24 mouse cellular contexts compared by ENCODE assay signal in genomic region chr2:89081487-89081886, GRCm38 (mm10). TPM values are rescaled to one million over a fixed set of nuclear protein-coding genes. Genes with fewer than 3 reads are reported as not detected.
A peak's percentile ranks its signal among the peaks of the same experiment; 100 is the strongest.
DNase-seq lines count a peak whose midpoint lies in the region; TF ChIP-seq lines count a peak whose summit lies in the region.
"Had no signal": no experiment of that assay in that cellular context is flagged by ENCODE, and none has a peak within 500 bp of the region (broad histone marks: within the 10 kb centered on the region; RNA-seq: fewer than 3 reads in every experiment).

No protein-coding gene starts in this region.

- no peak for TF ChIP-seq POLR2A in MEL (IDR thresholded peaks at IDR 0.05; ENCODE audit: control insufficient read depth in 1 of 2, insufficient read depth in 1 of 2, low read depth in 1 of 2, low read length in 2 of 2, poor library complexity in 1 of 2)

- no peak overlapping the region for H3K27ac ChIP-seq in MEL (ENCODE audit: control insufficient read depth, low read depth, low read length)

- H3K9ac ChIP-seq in MEL (ENCODE audit: control insufficient read depth, low read depth, low read length, poor library complexity, severe bottlenecking), result no peak overlapping the region

- TF ChIP-seq RAD21 in MEL (IDR thresholded peaks at IDR 0.05; ENCODE audit: low read depth, low read length), result no peak

- H3K9me3 ChIP-seq in MEL (replicated peaks; ENCODE audit: insufficient read depth, low read length), result no peaks in the 10 kb centered on the region
- H3K9me3 ChIP-seq: G1E had no signal

- no peaks in the 10 kb centered on the region; a peak in 1 of 4 replicates for H3K36me3 ChIP-seq in MEL (ENCODE audit: control insufficient read depth in 1 of 2, insufficient read depth in 2 of 2, low read length in 2 of 2)
- H3K36me3 ChIP-seq: G1E had no signal

- no peak for TF ChIP-seq CTCF in MEL (IDR thresholded peaks at IDR 0.05 in 2 of 3, conservative IDR thresholded peaks at IDR 0.05 in 1 of 3; ENCODE audit: control insufficient read depth in 1 of 3, insufficient read depth in 1 of 3, low read depth in 2 of 3, low read length in 3 of 3, poor library complexity in 1 of 3, severe bottlenecking in 1 of 3)

- no peak overlapping the region for H3K4me3 ChIP-seq in MEL (ENCODE audit: control insufficient read depth in 1 of 2, insufficient read depth in 1 of 2, low read depth in 2 of 2, low read length in 2 of 2)

- no peaks in the 10 kb centered on the region for H3K79me2 ChIP-seq in MEL (ENCODE audit: control insufficient read depth, insufficient read depth, low read length, poor library complexity)

- TF ChIP-seq EP300 in MEL (IDR thresholded peaks at IDR 0.05; ENCODE audit: low read depth in 1 of 2, low read length in 2 of 2), result peak; percentile 54 to 73; a peak in 2 of 4 replicates

- DNase-seq in MEL (ENCODE audit: low read depth, low spot score), result no peak
- DNase-seq in cerebellum, postnatal 14 days, result no peak
- DNase-seq: adrenal gland, adult 2 months; adrenal gland, adult 8-10 months; adrenal gland, postnatal 10 days; adrenal gland, postnatal 14 days; adrenal gland, postnatal 25 days; adrenal gland, postnatal 36 days; B cell, adult 2 months; cerebellum, adult 11 months; cerebellum, adult 11-12 months; cerebellum, adult 18-20 months; cerebellum, adult 2 months; cerebellum, adult 8-10 months had no signal

- no peaks in the 10 kb centered on the region; a peak in 1 of 4 replicates for H3K4me1 ChIP-seq in MEL (ENCODE audit: control insufficient read depth in 1 of 2, insufficient read depth in 2 of 2, low read length in 2 of 2)

- no peaks in the 10 kb centered on the region for H3K27me3 ChIP-seq in MEL (ENCODE audit: control insufficient read depth in 1 of 2, insufficient read depth in 2 of 2, low read length in 2 of 2)
- H3K27me3 ChIP-seq: CH12.LX, Patski had no signal

TF ChIP-seq in MEL, 35 proteins besides CTCF, POLR2A, EP300 and RAD21:
- TF ChIP-seq MEF2A (IDR thresholded peaks at IDR 0.05; ENCODE audit: extremely low read depth, insufficient replicate concordance, low read depth, low read length, poor library complexity, severe bottlenecking) (no peak), NRF1 (IDR thresholded peaks at IDR 0.05; ENCODE audit: insufficient read depth, low read depth, low read length, poor library complexity, severe bottlenecking) (no peak), CHD1 (IDR thresholded peaks at IDR 0.05; ENCODE audit: low read depth, low read length) (no peak), BHLHE40 (IDR thresholded peaks at IDR 0.05; ENCODE audit: borderline replicate concordance, low read depth, low read length) (no peak), TCF12 (IDR thresholded peaks at IDR 0.05; ENCODE audit: low read depth, low read length) (peak; percentile 73; the same call in 1 of the 2 replicates), CHD2 (IDR thresholded peaks at IDR 0.05; ENCODE audit: low read length) (no peak), KAT2A (conservative IDR thresholded peaks at IDR 0.05; ENCODE audit: low read depth, low read length) (no peak), MAFK (IDR thresholded peaks at IDR 0.05; ENCODE audit: borderline replicate concordance, low read depth, low read length) (no peak), E2F4 (IDR thresholded peaks at IDR 0.05; ENCODE audit: borderline replicate concordance, low read depth, low read length) (no peak), GABPA (IDR thresholded peaks at IDR 0.05; ENCODE audit: low read depth, low read length) (no peak), MYC (IDR thresholded peaks at IDR 0.05; ENCODE audit: low read depth, low read length) (no peak), MAZ (IDR thresholded peaks at IDR 0.05; ENCODE audit: low read depth, low read length) (no peak), MXI1 (IDR thresholded peaks at IDR 0.05; ENCODE audit: low read depth, low read length) (no peak), GATA1 (IDR thresholded peaks at IDR 0.05; ENCODE audit: low read depth, low read length) (peak; percentile 20; the same call in 1 of the 2 replicates), TAL1 (IDR thresholded peaks at IDR 0.05; ENCODE audit: low read length) (no peak), MYB (IDR thresholded peaks at IDR 0.05; ENCODE audit: low read depth, low read length) (no peak)

RNA-seq across cellular contexts. Expression of gene Olfr1219, which starts 1.8 kb away (rescaled TPM):
- not detected in 2 replicates for total RNA-seq in MEL (2012; rRNA removed)
- not detected for polyA plus RNA-seq in MEL (2012; ENCODE audit: insufficient read depth in 1 of 2, insufficient read length in 2 of 2, low read depth in 1 of 2, low replicate concordance in 2 of 2, missing spikeins in 1 of 2)
- total RNA-seq: adrenal gland, adult 18-20 months; adrenal gland, adult 2 months; adrenal gland, adult 8-10 months; adrenal gland, postnatal 10 days; adrenal gland, postnatal 14 days; adrenal gland, postnatal 25 days; adrenal gland, postnatal 36 days; adrenal gland, postnatal 4 days; CH12.LX; ES-E14 had no signal
- polyA plus RNA-seq: activated CD4-positive, CD25-positive, alpha-beta regulatory T cell, adult 4 months; adrenal gland, adult 2 months; brain, embryonic 14.5 days; C2C12; CD4-positive, CD25-positive, alpha-beta regulatory T cell, adult 4 months; cerebellum, adult 2 months; G1E; Patski had no signal

RNA-seq across cellular contexts. Expression of gene Olfr1218, which starts 20.5 kb away (rescaled TPM):
- not detected in 2 replicates for total RNA-seq in MEL (2012; rRNA removed)
- not detected for polyA plus RNA-seq in MEL (2012; ENCODE audit: insufficient read depth in 1 of 2, insufficient read length in 2 of 2, low read depth in 1 of 2, low replicate concordance in 2 of 2, missing spikeins in 1 of 2)
- total RNA-seq: adrenal gland, adult 18-20 months; adrenal gland, adult 2 months; adrenal gland, adult 8-10 months; adrenal gland, postnatal 10 days; adrenal gland, postnatal 14 days; adrenal gland, postnatal 25 days; adrenal gland, postnatal 36 days; adrenal gland, postnatal 4 days; CH12.LX; ES-E14 had no signal
- polyA plus RNA-seq: activated CD4-positive, CD25-positive, alpha-beta regulatory T cell, adult 4 months; adrenal gland, adult 2 months; brain, embryonic 14.5 days; C2C12; CD4-positive, CD25-positive, alpha-beta regulatory T cell, adult 4 months; cerebellum, adult 2 months; G1E; Patski had no signal

RNA-seq across cellular contexts. Expression of gene Olfr1220, which starts 25.1 kb away (rescaled TPM):
- not detected in 2 replicates for total RNA-seq in MEL (2012; rRNA removed)
- not detected for polyA plus RNA-seq in MEL (2012; ENCODE audit: insufficient read depth in 1 of 2, insufficient read length in 2 of 2, low read depth in 1 of 2, low replicate concordance in 2 of 2, missing spikeins in 1 of 2)
- total RNA-seq: adrenal gland, adult 18-20 months; adrenal gland, adult 2 months; adrenal gland, adult 8-10 months; adrenal gland, postnatal 10 days; adrenal gland, postnatal 14 days; adrenal gland, postnatal 25 days; adrenal gland, postnatal 36 days; adrenal gland, postnatal 4 days; CH12.LX; ES-E14 had no signal
- polyA plus RNA-seq: adrenal gland, adult 2 months; brain, embryonic 14.5 days; C2C12; cerebellum, adult 2 months; G1E; Patski had no signal

RNA-seq across cellular contexts. Expression of gene Olfr1221, which starts 35.6 kb away (rescaled TPM):
- total RNA-seq in MEL (2012; rRNA removed), result not detected in 2 replicates
- not detected for polyA plus RNA-seq in MEL (2012; ENCODE audit: insufficient read depth in 1 of 2, insufficient read length in 2 of 2, low read depth in 1 of 2, low replicate concordance in 2 of 2, missing spikeins in 1 of 2)
- total RNA-seq: adrenal gland, adult 18-20 months; adrenal gland, adult 2 months; adrenal gland, adult 8-10 months; adrenal gland, postnatal 10 days; adrenal gland, postnatal 14 days; adrenal gland, postnatal 25 days; adrenal gland, postnatal 36 days; adrenal gland, postnatal 4 days; CH12.LX; ES-E14 had no signal
- polyA plus RNA-seq: activated CD4-positive, CD25-positive, alpha-beta regulatory T cell, adult 4 months; adrenal gland, adult 2 months; brain, embryonic 14.5 days; C2C12; CD4-positive, CD25-positive, alpha-beta regulatory T cell, adult 4 months; cerebellum, adult 2 months; G1E; Patski had no signal

RNA-seq across cellular contexts. Expression of gene Olfr1217, which starts 49.6 kb away (rescaled TPM):
- total RNA-seq in MEL (2012; rRNA removed), result not detected in 2 replicates
- polyA plus RNA-seq in MEL (2012; ENCODE audit: insufficient read depth in 1 of 2, insufficient read length in 2 of 2, low read depth in 1 of 2, low replicate concordance in 2 of 2, missing spikeins in 1 of 2), result under 1 TPM in 1 of 2 experiments, not detected in 1; 0.03 TPM
- total RNA-seq: adrenal gland, adult 18-20 months; adrenal gland, adult 2 months; adrenal gland, adult 8-10 months; adrenal gland, postnatal 10 days; adrenal gland, postnatal 14 days; adrenal gland, postnatal 25 days; adrenal gland, postnatal 36 days; adrenal gland, postnatal 4 days; CH12.LX; ES-E14 had no signal
- polyA plus RNA-seq: activated CD4-positive, CD25-positive, alpha-beta regulatory T cell, adult 4 months; adrenal gland, adult 2 months; brain, embryonic 14.5 days; C2C12; CD4-positive, CD25-positive, alpha-beta regulatory T cell, adult 4 months; cerebellum, adult 2 months; G1E; Patski had no signal
